Mouse (Mus musculus) left cerebral cortex, postnatal 14 days (tissue): ENCODE data around the gene Hist1h2af. TPM values are rescaled to one million over a fixed set of nuclear protein-coding genes. Genes with fewer than 3 reads are reported as not detected.

Experiments used
- DNase-seq, 2 experiments: peaks; one replicate each; pipeline ENCODE4 v3.0.0; 2021 to 2022; ENCODE audit warnings: low spot score in 2 of 2, mixed read lengths in 1 of 2
- intact Hi-C: fragments of 180-260 bp; cut with DNase I; formaldehyde crosslinking; loops from one replicate; pipeline ENCODE4 v1.15.1; 2025
- long read RNA-seq, 2 experiments: library from polyadenylated mRNA; stranded (forward); transcript quantifications; one replicate each; pipeline ENCODE4 v2.0.0; 2021
- total RNA-seq, 2 experiments: library from RNA; stranded (reverse); gene quantifications; 2 replicates each; pipeline ENCODE4 v1.2.3; 2021

Gene Hist1h2af
- total RNA-seq: 10 to 100 TPM in 1 of 2 experiments, 1 to 10 TPM in 1; 4.3 to 21.5 TPM
- long read RNA-seq, experiment 1: 0 reads
- long read RNA-seq, experiment 2: 0 reads

- intact Hi-C loops: loop anchor here (5.0 to 10.0 kb wide), 2 partner anchors 1491 to 1819 kb away; partner anchors contain the start of genes Hist1h2ag, Hist1h2ai, Hist1h2bj and Hist1h2bl
- DNase-seq: peak; percentile 80 to 84
Measured at GRCm38 (mm10) chr13:23533560-23534367, at the start of gene Hist1h2af. Gene Hist1h2af, plus strand, starts transcription at chr13:23533906.

DNA sequence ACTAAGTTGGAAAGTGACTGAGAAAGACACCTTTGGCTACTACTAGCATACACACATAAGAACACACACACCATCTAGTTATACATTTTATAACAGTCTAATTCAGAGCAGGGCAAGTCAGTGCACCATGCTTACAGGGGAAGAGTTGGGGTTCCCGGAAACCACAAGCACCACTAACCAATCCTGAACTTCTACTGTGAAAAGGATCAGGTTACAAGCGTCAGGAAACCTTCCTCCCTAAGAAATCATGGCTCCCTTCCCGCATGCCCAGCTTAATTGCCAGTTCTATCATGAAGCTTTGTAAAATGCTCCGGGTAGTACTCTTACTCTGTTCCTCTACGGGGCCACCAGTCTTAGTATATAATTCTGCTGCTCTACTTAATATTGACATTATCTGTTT, 48.4 kb upstream of the Hist1h2af start:
- DNase-seq: no peak
- intact Hi-C loops: no loop called here

GRCm38 (mm10) chr13:23488400-23489322, 45.0 kb upstream of the Hist1h2af start, which contains the start of gene Btn2a2:
Gene Btn2a2, minus strand, starts transcription at chr13:23488857.
- intact Hi-C loops: no loop called here

DNA sequence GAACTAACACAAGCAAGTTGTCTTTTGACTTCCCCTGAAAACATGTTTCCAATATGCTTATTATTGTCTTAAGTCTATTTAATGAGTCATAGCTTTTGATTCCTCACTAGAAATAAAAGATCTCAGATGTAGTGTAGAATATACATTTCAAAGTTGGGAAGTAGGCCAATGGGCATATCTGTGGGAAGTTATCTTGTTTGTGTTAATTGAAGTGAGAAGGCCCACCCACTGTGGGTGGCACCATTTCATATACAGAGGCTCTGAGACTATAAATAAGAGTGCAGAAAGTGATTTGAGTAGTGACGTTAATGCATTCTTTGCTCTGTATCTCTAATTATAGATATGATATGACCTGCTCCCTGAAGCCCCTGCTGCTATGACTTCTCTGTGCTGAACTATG, 42.8 kb upstream of the Hist1h2af start:
- peak in 1 of 2 experiments; percentile 37 for DNase-seq
- intact Hi-C loops: no loop called here

More at GRCm38 (mm10) chr13:23488400-23489322, 45.0 kb upstream of the Hist1h2af start, which contains the start of gene Btn2a2:
- DNase-seq: peak; percentile 83 to 91

DNA sequence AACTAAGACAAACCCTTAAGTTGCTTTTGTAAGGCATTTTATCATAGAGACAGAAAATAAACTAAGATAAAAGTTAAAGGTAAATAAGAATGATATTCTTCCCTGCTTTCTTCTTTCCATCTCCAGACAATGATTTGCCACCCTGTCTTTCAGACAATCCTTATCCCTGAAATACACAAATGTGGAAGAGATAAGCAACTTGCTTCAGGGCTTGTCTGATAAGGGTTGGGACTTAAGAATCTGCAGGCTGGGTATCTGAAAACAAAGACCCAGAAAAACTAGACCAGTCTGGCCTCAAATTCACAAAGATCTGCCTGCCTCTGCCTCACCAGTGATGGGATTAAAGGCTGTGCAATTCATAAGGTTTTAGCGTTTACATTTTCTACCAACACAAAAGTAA, 42.4 kb upstream of the Hist1h2af start:
- no peak for DNase-seq
- intact Hi-C loops: no loop called here

DNA sequence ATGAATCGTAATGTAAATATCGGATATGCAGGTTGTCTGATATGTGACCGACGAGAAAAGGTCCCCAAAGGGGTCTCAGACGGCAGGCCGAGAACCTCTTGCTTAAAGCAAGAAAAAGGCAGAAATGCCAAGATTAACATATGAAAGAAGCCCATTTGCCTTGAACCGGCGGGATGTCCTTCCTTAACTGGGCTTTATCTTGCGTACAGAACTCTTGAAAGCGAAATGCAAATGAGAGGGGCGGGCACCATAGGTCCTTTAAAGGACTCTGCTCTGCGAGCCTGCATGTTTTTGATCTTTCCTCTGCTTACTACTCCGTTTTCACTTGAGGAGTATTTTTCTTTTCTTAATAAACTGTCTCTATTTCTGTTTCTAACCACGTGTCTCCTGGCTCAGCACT, 41.7 kb upstream of the Hist1h2af start:
- intact Hi-C loops: no loop called here
- no peak for DNase-seq

DNA sequence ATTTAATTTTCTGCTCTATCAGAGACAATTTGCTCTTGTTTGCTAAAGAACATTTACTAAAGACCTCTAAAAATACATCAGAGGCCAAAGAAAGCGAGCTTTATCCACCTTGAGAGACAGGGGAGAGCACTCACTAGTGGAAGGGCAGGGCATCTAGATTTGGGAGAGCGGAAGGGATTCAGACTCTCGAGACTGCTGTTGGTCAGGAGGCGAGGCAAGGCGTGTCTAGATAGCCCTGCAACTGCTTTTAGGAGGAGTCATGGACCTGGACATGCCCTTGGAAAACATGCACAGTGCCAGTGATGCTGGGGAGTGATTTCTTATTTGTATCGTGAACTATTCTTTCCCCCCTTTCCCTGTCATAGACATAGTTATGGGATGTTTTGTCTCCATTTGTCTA, 38.2 kb upstream of the Hist1h2af start:
- DNase-seq: no peak
- intact Hi-C loops: no loop called here

- peak; percentile 45 to 49 for DNase-seq
Measured at GRCm38 (mm10) chr13:23497656-23498321, 35.9 kb upstream of the Hist1h2af start.

GRCm38 (mm10) chr13:23498653-23499052, 35.1 kb upstream of the Hist1h2af start:
- DNase-seq: no peak
- intact Hi-C loops: no loop called here

More at GRCm38 (mm10) chr13:23497656-23498321, 35.9 kb upstream of the Hist1h2af start:
- intact Hi-C loops: no loop called here

GRCm38 (mm10) chr13:23499943-23500342, 33.8 kb upstream of the Hist1h2af start:
- intact Hi-C loops: loop anchor here (2.0 kb wide), 1 partner anchor 35 kb away; the partner anchor contains the start of gene Btn1a1

DNA sequence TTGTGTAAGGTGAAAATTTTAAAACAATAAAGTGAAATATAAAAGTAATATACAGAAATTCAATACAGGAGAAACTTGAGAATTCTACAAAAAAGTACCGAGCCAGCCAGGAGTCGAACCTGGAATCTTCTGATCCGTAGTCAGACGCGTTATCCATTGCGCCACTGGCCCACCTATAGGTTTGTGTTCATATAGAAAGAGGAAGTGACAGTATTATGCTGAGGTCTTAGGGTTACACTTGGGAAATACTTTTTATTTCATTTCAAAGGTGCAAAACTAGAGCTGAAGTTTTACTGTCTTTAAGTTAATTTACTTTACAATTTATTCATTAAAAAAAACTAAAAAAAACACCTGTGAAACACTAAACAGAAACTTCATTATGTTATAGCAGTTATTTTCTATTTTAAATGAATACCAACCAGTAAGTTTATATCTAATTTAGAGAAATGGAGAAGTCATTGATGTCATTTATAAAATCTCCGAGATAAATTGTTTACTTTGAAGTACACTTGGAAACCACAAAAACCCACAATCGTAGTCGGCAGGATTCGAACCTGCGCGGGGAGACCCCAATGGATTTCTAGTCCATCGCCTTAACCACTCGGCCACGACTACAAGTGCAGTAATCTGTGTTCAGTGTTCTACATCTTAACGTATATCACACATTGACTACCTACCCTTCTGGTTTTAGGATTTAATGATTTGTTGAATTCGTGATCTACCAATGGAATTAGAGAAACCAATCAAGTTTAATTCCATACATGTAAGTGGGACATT, 33.1 kb upstream of the Hist1h2af start:
- intact Hi-C loops: loop anchor here (2.0 kb wide), 1 partner anchor 36 kb away; the partner anchor contains the start of gene Btn1a1
- peak; percentile 53 to 88 for DNase-seq

More at GRCm38 (mm10) chr13:23499943-23500342, 33.8 kb upstream of the Hist1h2af start:
- DNase-seq: no peak

DNA sequence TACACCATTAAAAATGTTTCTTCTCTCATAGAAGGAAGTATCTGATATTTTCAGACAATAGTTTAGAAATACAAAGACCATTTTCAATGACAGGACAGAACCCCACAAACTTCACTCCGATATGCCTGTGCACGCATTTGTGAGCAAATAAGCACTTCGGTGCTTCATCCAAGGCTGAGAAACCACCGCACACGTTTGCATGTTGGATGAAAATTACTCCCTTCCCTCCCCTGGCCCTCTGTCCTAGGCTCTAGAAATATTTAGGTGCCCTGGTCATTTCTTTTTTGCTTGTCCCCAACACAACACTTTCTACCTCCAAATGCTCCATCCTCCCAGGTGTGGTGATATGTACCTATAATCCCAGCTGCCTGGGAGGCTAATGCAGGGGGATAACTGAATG, 32.2 kb upstream of the Hist1h2af start:
- intact Hi-C loops: loop anchor here (2.0 kb wide), 1 partner anchor 37 kb away; the partner anchor contains the start of gene Btn1a1
- DNase-seq: no peak

DNA sequence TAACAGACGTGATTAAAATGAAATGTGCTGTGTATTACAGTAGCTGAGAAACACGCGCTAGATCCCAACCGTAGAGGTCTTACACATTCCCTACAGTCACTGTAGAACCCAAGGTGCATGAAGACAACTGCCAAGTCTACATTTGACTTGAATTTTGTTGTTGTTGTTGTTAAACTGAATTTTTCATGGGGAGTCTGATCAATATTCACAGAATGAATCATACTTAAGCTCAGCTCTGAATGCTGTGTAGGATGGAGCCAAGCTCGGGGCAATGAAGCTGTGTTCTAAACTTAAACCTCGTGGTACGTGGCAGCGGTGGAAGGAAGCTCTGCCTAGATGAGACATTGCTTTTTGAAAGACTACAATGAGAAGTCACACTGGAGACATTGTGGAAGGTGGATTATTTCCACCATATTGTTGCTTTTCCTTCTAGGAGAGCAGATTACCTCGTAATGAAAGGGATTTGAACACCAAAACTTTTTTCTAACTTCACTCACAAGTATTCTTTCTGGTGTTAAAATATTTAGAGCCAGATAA, 31.6 kb upstream of the Hist1h2af start:
- DNase-seq: no peak
- intact Hi-C loops: no loop called here

DNA sequence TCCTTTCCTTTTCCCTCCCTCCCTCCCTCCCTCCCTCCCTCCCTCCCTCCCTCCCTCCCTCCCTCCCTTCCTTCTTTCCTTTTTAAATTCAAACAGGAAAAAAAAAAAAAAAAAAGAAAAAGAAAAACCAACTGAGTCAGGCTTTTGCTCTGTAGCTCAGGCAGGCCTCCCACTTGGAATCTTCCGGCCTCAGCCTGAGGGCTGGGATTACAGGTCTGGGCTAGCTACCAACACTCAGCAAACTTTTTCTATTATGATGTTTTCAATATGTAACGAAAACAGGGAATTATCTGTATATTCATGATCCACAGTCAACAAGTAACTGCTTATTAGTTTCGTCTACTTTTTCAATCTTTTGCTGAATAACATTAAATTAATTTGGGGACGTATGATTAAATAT, 30.8 kb upstream of the Hist1h2af start:
- intact Hi-C loops: no loop called here
- DNase-seq: no peak

DNA sequence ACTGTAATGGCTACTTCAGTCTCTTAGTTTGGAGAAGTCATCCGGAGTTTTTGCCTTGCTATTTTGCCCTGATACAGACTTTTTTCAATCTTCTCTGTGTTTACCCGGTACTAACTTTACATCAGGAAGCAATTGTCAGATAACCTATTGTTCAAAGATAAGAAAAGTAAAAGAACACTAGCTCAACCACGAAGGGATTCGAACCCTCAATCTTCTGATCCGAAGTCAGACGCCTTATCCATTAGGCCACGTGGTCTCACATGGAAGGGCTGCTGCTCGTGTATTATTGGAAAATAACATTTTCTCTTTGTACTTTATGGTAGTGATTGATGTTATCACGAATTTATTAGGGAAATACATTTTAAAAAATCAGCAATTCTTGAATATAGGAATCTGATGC, 29.9 kb upstream of the Hist1h2af start:
- intact Hi-C loops: no loop called here
- peak; percentile 57 to 81 for DNase-seq

GRCm38 (mm10) chr13:23505662-23506345, 27.9 kb upstream of the Hist1h2af start:
- intact Hi-C loops: no loop called here

GRCm38 (mm10) chr13:23506351-23506750, 27.4 kb upstream of the Hist1h2af start:
- intact Hi-C loops: no loop called here
- peak in 1 of 2 experiments; percentile 35 for DNase-seq

More at GRCm38 (mm10) chr13:23505662-23506345, 27.9 kb upstream of the Hist1h2af start:
- no peak for DNase-seq
